Mouse (Mus musculus) adipocyte (in vitro differentiated cells): ENCODE data around the gene Fxyd1.
A peak's percentile ranks its signal among the peaks of the same experiment; 100 is the strongest.

Experiments
- DNase-seq: peaks from one replicate; pipeline ENCODE4 v3.0.0-alpha.2; 2016; ENCODE audit warnings: low spot score

Fxyd1 gene

GRCm38 (mm10) chr7:31052251-31052635 lies 4.8 kb downstream of the Fxyd1 start:
- no peak for DNase-seq

DNA sequence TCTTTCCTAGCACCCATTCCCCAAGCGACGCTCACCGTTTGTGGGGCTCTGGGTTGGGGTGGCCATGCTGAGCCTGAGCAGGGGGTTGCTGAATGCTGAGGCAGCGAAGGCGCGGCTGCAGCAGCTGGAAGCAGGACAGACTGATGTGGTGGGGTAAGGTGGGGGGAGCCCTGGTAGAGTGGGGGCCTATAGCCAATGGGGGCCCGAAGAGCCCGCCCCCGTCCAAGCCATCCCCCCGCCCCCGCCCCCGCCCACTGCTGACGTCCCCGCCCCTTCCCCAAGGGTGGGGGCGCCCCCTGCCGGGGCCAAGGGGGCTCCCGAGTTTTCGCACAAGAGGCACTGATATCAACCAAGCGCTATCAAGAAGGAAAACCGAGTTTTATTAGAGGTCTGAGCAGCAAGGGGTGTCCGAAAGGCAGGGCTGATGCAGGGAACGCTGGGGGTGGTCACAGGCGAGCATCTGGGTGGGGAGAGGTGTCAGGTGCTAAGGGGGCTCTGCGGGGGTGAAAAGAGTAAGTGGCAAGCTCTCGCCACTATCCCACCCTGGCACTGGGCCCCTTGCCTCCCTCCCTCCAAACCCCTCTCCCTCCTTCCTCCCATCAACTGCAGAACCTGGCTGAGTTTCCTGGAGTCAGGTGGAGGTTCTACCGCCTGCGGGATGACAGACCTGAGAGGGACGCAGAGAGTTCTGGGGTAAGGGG lies 5.5 kb downstream of the Fxyd1 start, which contains the start of gene Fxyd7:
Gene Fxyd7, minus strand, starts transcription at position 147 of the 701 bp plus-strand sequence.
- DNase-seq = no peak

GRCm38 (mm10) chr7:31050921-31051320 lies 6.1 kb downstream of the Fxyd1 start:
- no peak for DNase-seq

GRCm38 (mm10) chr7:31050487-31050886 lies 6.5 kb downstream of the Fxyd1 start:
- no peak for DNase-seq

DNA sequence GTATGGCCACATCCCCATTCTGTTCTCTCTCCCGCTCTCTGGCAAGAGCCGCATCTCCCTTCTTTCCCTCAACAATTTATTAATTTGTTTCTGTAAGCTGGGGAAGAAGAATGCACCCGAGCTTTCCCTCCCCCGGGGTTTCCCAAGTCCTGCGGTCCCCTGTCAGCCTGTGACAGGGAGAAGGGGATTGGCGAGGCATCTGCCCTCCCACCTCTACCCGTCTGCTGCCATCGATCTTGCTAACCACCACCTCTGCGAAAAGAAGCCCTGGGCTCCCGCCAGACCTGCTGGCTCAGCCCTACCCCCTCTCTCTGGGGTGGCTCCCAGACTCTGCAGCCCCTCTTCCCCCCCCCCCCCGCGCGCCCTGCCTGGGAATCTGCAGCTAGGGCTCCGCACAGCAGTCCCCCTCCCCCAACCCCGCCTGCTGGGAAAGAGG lies 7.1 kb downstream of the Fxyd1 start:
- no peak for DNase-seq

- DNase-seq = no peak
Measured at GRCm38 (mm10) chr7:31049135-31049845, 7.7 kb downstream of the Fxyd1 start.

GRCm38 (mm10) chr7:31042431-31042910 lies 14.5 kb downstream of the Fxyd1 start, which contains the start of gene Fxyd5:
Gene Fxyd5, minus strand, starts transcription at chr7:31042481.
- DNase-seq = no peak

- no peak for DNase-seq
Measured at GRCm38 (mm10) chr7:31041662-31042315, 15.2 kb downstream of the Fxyd1 start.

GRCm38 (mm10) chr7:31041023-31041407 lies 16.0 kb downstream of the Fxyd1 start:
- no peak for DNase-seq

DNA sequence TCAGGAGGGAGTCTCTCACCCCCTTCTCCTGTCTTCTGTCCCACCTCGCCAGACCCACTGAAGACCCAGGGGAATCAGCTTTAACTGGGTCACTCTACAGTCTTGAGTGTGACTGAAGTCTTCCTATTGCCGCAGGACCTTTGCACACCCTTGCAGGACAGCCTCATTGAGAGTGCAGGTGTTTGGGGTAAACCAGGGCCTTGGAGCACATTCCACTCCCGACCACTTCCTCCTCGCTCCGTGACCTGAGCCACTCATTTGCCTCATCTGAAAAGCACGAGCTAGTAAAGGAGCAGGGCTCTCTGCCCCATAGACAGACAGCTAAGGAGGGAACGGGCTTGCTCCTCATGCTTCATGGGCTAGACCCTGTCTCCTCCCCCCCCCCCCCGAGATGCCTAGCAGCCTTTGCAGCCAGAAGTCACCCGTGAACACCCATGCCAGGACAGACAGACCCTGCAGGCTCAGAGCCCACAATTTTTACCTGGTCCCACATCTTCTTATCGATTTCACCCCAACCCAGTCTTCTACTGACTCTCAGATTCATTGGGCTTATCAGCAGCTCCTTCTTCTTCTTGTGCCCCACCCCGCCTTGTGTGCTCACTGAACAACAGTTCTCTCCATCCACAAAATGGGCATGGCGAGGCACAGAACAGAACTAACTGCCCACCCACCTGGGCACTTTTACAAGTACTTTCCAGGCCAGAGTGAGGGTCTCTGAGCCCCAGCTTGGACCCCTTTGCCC lies 16.5 kb downstream of the Fxyd1 start:
- no peak for DNase-seq

DNA sequence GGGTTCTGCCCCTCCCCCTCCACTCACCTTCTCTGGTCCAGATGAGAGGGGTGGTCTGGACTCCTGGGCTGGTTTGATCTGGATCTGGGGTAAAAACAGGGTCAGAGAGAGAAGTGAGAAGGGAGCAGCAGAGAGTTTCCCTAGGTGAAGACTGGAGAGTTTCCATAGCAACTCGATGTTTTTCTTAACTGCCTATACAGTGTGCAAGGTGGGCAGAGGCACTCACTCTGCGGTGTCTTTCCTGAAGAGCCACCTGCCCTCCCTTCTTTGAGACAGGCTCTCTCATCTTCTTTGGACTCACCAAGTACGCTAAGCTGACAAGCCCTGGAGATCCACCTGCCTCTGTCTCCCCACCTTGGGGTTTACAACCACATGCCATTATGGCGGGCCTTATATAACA lies 18.0 kb downstream of the Fxyd1 start:
- no peak for DNase-seq

DNA sequence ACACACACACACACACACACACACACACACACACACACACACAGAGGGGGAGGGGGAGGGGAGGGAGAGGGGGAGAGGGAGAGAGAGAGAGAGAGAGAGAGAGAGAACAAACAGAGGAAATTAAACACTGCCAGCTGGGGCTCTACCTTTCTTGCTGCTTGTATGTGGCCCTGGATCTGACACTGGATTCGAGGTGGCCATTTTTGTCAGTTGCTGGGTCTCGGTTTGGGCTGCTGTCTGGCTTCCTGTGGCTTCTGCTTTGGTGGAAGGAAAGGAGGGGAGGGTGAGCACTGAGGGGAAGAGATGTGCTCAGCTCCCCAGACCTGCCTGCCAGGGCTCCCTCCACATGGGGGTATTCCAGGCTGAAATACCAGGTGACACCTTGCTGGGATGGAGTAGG lies 19.3 kb downstream of the Fxyd1 start:
- DNase-seq = no peak

DNA sequence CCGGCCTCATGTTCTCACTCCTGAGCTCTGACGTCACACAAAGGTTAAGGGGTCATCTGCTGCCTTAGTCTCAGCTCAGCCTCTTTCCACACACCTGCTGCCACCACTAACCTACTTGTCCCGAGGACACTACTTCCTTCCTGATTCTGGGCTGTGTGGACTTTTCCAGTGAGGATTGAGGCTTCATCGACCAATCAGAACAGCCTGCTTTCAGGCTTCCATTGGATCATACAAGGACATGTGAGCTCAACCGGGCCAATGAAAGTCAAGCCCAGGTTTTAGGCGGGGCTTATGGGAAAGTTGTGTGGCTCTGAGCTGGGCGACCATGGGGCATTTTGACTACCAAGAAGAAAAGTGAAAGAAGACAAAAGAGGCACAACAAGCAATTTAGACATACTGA lies 20.1 kb downstream of the Fxyd1 start:
- no peak for DNase-seq

GRCm38 (mm10) chr7:31035291-31035690 lies 21.7 kb downstream of the Fxyd1 start:
- DNase-seq = no peak

DNA sequence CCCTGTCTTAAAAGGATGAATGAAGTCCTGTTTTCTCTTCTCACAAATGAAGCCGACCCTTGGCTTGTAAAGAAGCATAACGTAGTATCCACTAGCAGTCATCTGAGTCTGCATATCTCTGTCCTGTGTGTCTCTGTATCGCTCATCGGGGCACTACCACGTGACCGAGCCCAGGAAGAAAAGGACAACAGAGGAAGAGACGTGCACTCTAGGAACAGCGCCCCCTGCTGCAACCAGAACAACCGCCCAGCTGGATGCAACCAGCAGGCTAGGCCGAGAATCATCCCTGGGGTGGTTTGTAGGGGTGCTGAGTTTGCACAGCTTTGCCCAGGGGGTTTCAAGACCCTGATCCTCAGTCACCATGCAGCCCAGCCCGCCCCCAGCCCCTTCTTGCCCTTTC lies 22.2 kb downstream of the Fxyd1 start:
- no peak for DNase-seq

DNA sequence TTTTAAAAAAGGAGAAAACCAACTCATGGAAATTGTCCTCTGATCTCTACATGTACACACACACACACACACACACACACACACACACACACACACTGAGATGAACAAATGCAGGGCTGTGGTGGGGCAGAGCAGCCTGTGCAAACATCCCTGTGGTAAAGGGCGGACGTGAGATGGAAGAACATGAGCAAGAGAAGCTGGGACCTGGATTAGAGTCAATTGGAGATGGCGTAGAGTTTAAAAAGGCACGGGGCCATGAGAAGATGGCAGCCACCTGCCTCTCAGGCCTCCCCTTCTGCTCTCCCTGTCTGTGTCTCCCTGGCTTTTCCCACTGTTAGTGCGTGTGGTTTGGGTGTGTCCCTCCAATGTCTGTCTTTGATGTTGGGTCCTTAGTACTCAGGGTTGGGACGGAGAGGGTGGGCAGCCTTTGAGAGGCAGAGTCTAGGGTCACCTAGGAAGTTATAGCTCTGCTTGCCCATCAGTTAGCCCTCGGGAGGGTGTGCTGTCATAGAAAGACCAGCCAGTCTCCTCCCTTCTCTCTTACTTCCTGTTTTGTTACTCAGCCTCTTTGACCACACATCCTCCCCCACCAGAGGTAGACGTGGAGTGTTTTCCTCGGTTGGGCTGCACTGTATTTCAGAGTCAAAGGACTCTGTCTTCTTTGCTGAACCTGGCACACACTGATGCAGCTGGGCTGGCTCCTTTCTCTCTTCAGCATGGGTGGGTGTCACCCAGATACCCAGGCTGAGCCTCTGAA lies 23.4 kb downstream of the Fxyd1 start:
- no peak for DNase-seq

DNA sequence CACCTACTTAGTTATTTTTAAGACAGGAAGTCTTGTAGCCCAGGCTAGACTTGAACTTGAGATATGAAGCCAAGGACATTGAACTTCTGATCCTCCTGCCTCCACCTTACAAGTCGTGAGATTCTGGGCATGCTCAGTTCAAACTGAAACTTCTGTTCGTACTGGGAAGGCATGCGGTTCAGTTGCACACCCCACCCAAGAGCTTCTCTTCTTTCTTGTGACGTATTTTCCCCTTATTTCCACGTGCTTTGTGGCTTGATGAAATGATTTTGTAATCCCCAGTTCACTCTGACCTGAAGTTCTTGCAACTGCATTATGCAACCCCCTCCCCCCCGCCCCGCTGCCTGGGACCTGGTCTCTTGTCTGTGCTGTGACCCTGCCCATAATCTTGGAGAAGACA lies 25.3 kb downstream of the Fxyd1 start:
- no peak for DNase-seq

DNA sequence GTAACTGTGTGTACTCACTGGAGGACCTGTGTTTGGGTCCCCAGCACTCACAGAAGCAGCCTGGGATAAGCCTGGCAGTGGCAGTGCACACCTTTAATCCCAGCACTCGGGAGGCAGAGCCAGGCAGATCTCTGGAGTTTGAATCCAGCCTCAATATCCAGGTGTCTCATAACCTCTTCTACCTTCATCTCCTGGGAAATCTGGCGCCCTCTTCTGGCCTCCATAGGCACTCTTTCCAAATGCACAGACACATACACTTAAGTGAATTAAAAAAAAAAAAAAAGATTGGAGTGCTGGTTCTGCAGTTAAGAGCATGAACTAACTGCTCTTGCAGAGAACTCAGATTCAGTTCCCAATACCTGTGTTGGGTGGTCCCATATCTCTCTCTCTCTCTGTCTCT lies 26.3 kb downstream of the Fxyd1 start:
- no peak for DNase-seq

DNA sequence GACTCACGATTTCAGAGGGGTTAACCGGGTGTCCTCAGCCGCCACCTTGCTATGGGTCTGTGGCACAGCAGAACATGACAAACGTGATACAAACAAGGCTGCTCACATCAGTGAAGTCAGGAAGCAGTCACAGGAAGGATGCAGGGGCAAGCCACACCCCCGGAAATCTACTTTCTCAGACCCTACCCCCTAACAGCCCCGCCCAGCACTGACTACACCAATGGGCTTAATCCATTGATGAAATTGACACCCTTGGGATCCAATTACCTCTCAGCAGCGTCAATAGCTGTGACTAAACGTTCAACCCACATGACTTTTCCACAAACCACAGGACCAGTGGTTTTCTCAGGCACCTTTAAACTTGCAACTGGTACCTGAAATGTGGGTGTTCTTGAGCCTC lies 28.4 kb downstream of the Fxyd1 start:
- no peak for DNase-seq

DNA sequence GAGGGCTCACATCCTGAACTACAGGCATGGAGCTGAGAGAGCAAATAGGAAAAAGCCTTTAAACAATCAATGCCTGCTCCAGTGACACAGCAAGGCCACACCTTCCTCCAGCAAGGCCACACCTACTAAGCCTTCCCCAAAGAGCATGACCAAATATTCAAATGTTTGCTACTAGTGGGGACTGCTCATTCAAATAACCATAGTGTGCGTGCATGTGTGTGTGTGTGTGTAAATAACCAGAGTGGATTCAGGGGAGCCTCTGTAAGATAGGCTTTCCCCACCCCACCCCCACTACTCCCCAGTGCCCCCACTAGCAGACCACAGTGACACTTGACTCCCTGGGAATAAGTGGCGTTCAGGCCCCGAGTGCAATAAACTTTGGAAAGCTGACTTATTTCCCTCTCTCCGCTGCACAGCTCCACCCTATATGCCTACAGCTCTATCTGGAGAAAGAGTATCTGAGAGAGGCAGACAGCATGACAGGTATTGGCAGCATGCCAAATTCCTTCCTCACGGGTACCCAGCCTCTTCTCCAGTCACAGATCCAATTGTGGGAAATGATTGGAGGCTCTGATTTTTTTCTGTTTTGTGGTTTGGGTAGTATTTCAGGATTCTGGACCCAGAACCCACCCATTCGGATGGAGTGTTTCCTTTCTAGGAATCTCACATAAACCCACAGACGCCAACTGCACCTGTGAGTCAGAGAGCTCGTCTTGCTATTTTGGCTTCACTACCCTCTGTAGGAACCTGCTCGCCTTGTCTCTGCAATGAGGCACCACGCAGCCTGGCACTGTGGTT lies 39.7 kb downstream of the Fxyd1 start:
- DNase-seq = no peak

DNA sequence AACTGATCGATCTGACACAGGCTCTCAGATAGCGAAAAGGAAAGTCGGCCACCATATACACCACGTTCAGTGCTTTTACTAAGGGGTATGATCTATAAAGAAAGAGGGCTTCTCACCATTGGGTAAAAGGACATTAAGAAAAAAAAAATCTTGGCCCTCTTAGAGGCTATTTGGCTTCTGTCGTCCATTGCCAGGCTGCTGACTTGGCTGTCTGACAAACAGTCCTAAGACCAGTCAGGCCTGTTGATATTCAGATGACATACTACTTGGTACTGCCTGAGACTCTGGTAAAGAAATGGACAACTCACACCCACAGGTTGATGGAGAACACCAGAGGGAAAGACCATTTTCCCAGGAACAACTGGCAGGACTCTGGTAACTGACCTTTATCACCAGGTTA lies 44.0 kb downstream of the Fxyd1 start:
- DNase-seq = peak; percentile 66
